Mouse (Mus musculus): ENCODE results near the gene Rasgrp3. TPM values are rescaled to one million over a fixed set of nuclear protein-coding genes. Genes with fewer than 3 reads are reported as not detected.

Rasgrp3 gene
- polyA plus RNA-seq, 1 experiment from 2014 or later = 5.4 TPM

- Histone ChIP-seq H3K27ac (no peak overlapping the region), H3K36me3 (replicated peaks) (no peaks in the 10 kb centered on the region), H3K9me3 (no peaks in the 10 kb centered on the region), H3K4me3 (no peak overlapping the region), H3K27me3 (replicated peaks) (no peaks in the 10 kb centered on the region), H3K9ac (no peak overlapping the region), H3K4me1 (no peaks in the 10 kb centered on the region), H3K4me2 (no peak overlapping the region)
- 84% methylated on average over 4 of the region's 4 CpGs for WGBS
- ATAC-seq (replicated peaks) = no peak
Measured at GRCm38 (mm10) chr17:75476736-75477416, 41.2 kb downstream of the Rasgrp3 start.

- H3K4me1 ChIP-seq = no peaks in the 10 kb centered on the region
- H3K27me3 ChIP-seq (replicated peaks) = no peaks in the 10 kb centered on the region
- no peak overlapping the region for H3K27ac ChIP-seq
- no peak overlapping the region for H3K4me3 ChIP-seq
- no peaks in the 10 kb centered on the region for H3K36me3 ChIP-seq (replicated peaks)
- no peak overlapping the region for H3K9ac ChIP-seq
- H3K9me3 ChIP-seq = no peaks in the 10 kb centered on the region
- 85% methylated on average over 3 of the region's 3 CpGs for WGBS
- no peak for ATAC-seq (replicated peaks)
- H3K4me2 ChIP-seq = no peak overlapping the region
Measured at GRCm38 (mm10) chr17:75477655-75478054, 42.0 kb downstream of the Rasgrp3 start.

- H3K9ac ChIP-seq = no peak overlapping the region
- ATAC-seq (replicated peaks) = no peak
- no peaks in the 10 kb centered on the region for H3K27me3 ChIP-seq (replicated peaks)
- H3K27ac ChIP-seq = no peak overlapping the region
- no peak overlapping the region for H3K4me2 ChIP-seq
- H3K9me3 ChIP-seq = no peaks in the 10 kb centered on the region
- H3K4me3 ChIP-seq = no peak overlapping the region
- H3K36me3 ChIP-seq (replicated peaks) = no peaks in the 10 kb centered on the region
- no peaks in the 10 kb centered on the region for H3K4me1 ChIP-seq
- 81% methylated on average over 1 of the region's 1 CpGs for WGBS
Measured at GRCm38 (mm10) chr17:75478836-75479235, 43.1 kb downstream of the Rasgrp3 start.

- Histone ChIP-seq H3K36me3 (replicated peaks) (no peaks in the 10 kb centered on the region), H3K4me1 (no peaks in the 10 kb centered on the region), H3K4me3 (no peak overlapping the region), H3K9me3 (no peaks in the 10 kb centered on the region), H3K27me3 (replicated peaks) (no peaks in the 10 kb centered on the region), H3K9ac (no peak overlapping the region), H3K4me2 (no peak overlapping the region), H3K27ac (no peak overlapping the region)
- no peak for ATAC-seq (replicated peaks)
- WGBS = 96% methylated on average over 2 of the region's 2 CpGs
Measured at GRCm38 (mm10) chr17:75479663-75480062, 44.0 kb downstream of the Rasgrp3 start.

- no peak overlapping the region for H3K4me3 ChIP-seq
- no peaks in the 10 kb centered on the region for H3K36me3 ChIP-seq (replicated peaks)
- H3K4me1 ChIP-seq = no peaks in the 10 kb centered on the region
- H3K27me3 ChIP-seq (replicated peaks) = no peaks in the 10 kb centered on the region
- H3K9me3 ChIP-seq = no peaks in the 10 kb centered on the region
- H3K9ac ChIP-seq = no peak overlapping the region
- ATAC-seq (replicated peaks) = no peak
- H3K4me2 ChIP-seq = no peak overlapping the region
- no peak overlapping the region for H3K27ac ChIP-seq
- 87% methylated on average over 3 of the region's 3 CpGs for WGBS
Measured at GRCm38 (mm10) chr17:75480379-75480778, 44.7 kb downstream of the Rasgrp3 start.

- Histone ChIP-seq H3K27me3 (replicated peaks) (no peaks in the 10 kb centered on the region), H3K4me1 (no peaks in the 10 kb centered on the region), H3K27ac (no peak overlapping the region), H3K4me2 (no peak overlapping the region), H3K4me3 (no peak overlapping the region), H3K9ac (no peak overlapping the region), H3K9me3 (no peaks in the 10 kb centered on the region), H3K36me3 (replicated peaks) (no peaks in the 10 kb centered on the region)
- ATAC-seq (replicated peaks) = no peak
- 66% methylated on average over 3 of the region's 3 CpGs for WGBS
Measured at GRCm38 (mm10) chr17:75486205-75486604, 50.5 kb downstream of the Rasgrp3 start.

GRCm38 (mm10) chr17:75495213-75495612, 59.5 kb downstream of the Rasgrp3 start:
- H3K27ac ChIP-seq = no peak overlapping the region
- H3K4me3 ChIP-seq = no peak overlapping the region
- no peaks in the 10 kb centered on the region for H3K4me1 ChIP-seq
- no peak overlapping the region for H3K4me2 ChIP-seq
- no peak overlapping the region for H3K9ac ChIP-seq
- no peaks in the 10 kb centered on the region for H3K9me3 ChIP-seq
- no peaks in the 10 kb centered on the region for H3K27me3 ChIP-seq (replicated peaks)
- WGBS = 83% methylated on average over 4 of the region's 4 CpGs
- H3K36me3 ChIP-seq (replicated peaks) = no peaks in the 10 kb centered on the region
- ATAC-seq (replicated peaks) = no peak

- H3K4me1 ChIP-seq = no peaks in the 10 kb centered on the region
- no peak overlapping the region for H3K9ac ChIP-seq
- no peaks in the 10 kb centered on the region for H3K27me3 ChIP-seq (replicated peaks)
- ATAC-seq (replicated peaks) = no peak
- WGBS = 87% methylated on average over 6 of the region's 6 CpGs
- H3K9me3 ChIP-seq = no peaks in the 10 kb centered on the region
- no peak overlapping the region for H3K4me2 ChIP-seq
- H3K4me3 ChIP-seq = no peak overlapping the region
- H3K27ac ChIP-seq = no peak overlapping the region
- no peaks in the 10 kb centered on the region for H3K36me3 ChIP-seq (replicated peaks)
Measured at GRCm38 (mm10) chr17:75498241-75498651, 62.5 kb downstream of the Rasgrp3 start.

GRCm38 (mm10) chr17:75503031-75503430, 67.3 kb downstream of the Rasgrp3 start:
- Histone ChIP-seq H3K4me2 (no peak overlapping the region), H3K4me1 (no peaks in the 10 kb centered on the region), H3K36me3 (replicated peaks) (no peaks in the 10 kb centered on the region), H3K9ac (no peak overlapping the region), H3K9me3 (no peaks in the 10 kb centered on the region), H3K27ac (no peak overlapping the region), H3K4me3 (no peak overlapping the region), H3K27me3 (replicated peaks) (no peaks in the 10 kb centered on the region)
- WGBS = 88% methylated on average over 3 of the region's 3 CpGs
- ATAC-seq (replicated peaks) = no peak

- no peak overlapping the region for H3K9ac ChIP-seq
- H3K9me3 ChIP-seq = peaks cover under 1% of the 10 kb centered on the region; the same call in 1 of the 2 replicates
- no peak overlapping the region for H3K27ac ChIP-seq
- no peak for ATAC-seq (replicated peaks)
- no peak overlapping the region for H3K4me2 ChIP-seq
- no peaks in the 10 kb centered on the region for H3K36me3 ChIP-seq (replicated peaks)
- no peaks in the 10 kb centered on the region for H3K4me1 ChIP-seq
- 94% methylated on average over 5 of the region's 5 CpGs for WGBS
- H3K4me3 ChIP-seq = no peak overlapping the region
- H3K27me3 ChIP-seq (replicated peaks) = no peaks in the 10 kb centered on the region
Measured at GRCm38 (mm10) chr17:75505053-75505452, 69.4 kb downstream of the Rasgrp3 start.

- H3K4me3 ChIP-seq = no peak overlapping the region
- peaks cover 3% of the 10 kb centered on the region; the same call in 1 of the 2 replicates for H3K9me3 ChIP-seq
- WGBS = 87% methylated on average over 10 of the region's 10 CpGs
- ATAC-seq (replicated peaks) = no peak
- no peaks in the 10 kb centered on the region for H3K4me1 ChIP-seq
- H3K27ac ChIP-seq = no peak overlapping the region
- H3K27me3 ChIP-seq (replicated peaks) = no peaks in the 10 kb centered on the region
- H3K36me3 ChIP-seq (replicated peaks) = no peaks in the 10 kb centered on the region
- H3K9ac ChIP-seq = no peak overlapping the region
- H3K4me2 ChIP-seq = no peak overlapping the region
Measured at GRCm38 (mm10) chr17:75506097-75506675, 70.5 kb downstream of the Rasgrp3 start.

GRCm38 (mm10) chr17:75506708-75507641, 71.3 kb downstream of the Rasgrp3 start:
- WGBS = 86% methylated on average over 10 of the region's 10 CpGs
- H3K27me3 ChIP-seq (replicated peaks) = no peaks in the 10 kb centered on the region

More at GRCm38 (mm10) chr17:75506708-75507641, 71.3 kb downstream of the Rasgrp3 start:
- Histone ChIP-seq H3K36me3 (replicated peaks) (no peaks in the 10 kb centered on the region), H3K4me2 (no peak overlapping the region), H3K9ac (no peak overlapping the region), H3K27ac (no peak overlapping the region), H3K4me3 (no peak overlapping the region), H3K4me1 (no peaks in the 10 kb centered on the region), H3K9me3 (peaks cover 3% of the 10 kb centered on the region; the same call in 1 of the 2 replicates)
- ATAC-seq (replicated peaks) = no peak

Measured in midbrain, embryonic 15.5 days (tissue).